Mouse (Mus musculus) c-Kit-positive CD71-positive TER-119-positive erythroid progenitor cells, embryonic 14.5 days (primary cell): ENCODE data around the gene Oosp2.

Experiments
- DNase-seq: peaks from one replicate; pipeline ENCODE4 v3.0.0-alpha.2; 2013; ENCODE audit warnings: low spot score

Oosp2 gene

GRCm38 (mm10) chr19:11604603-11605002, 55.8 kb downstream of the Oosp2 start, which contains the start of gene Ms4a6d:
TSS of gene Ms4a6d (minus strand) at chr19:11604849.
- no peak for DNase-seq

- no peak for DNase-seq
Measured at GRCm38 (mm10) chr19:11602026-11602425, 58.3 kb downstream of the Oosp2 start.

- no peak for DNase-seq
Measured at GRCm38 (mm10) chr19:11601349-11601748, 59.0 kb downstream of the Oosp2 start.
